Mouse (Mus musculus) midbrain, embryonic 11.5 days (tissue): ENCODE data around the gene Rps28. TPM values are rescaled to one million over a fixed set of nuclear protein-coding genes. Genes with fewer than 3 reads are reported as not detected.

Experiments
- ATAC-seq: fragments of 200-750 bp; cut with Nextera tagmentation; 2 replicates; pipeline ENCODE4 v1.8.0; 2017; ENCODE audit warnings: moderate TSS enrichment, moderate library complexity; ENCODE audit not compliant: low FRiP score
- DNase-seq: peaks from one replicate; pipeline ENCODE4 v3.0.0; 2015; ENCODE audit warnings: low spot score; ENCODE audit errors: missing footprints
- H3K27ac ChIP-seq: fragments of 300-500 bp; sonication (generic); 2 replicates; pipeline ENCODE4 v1.5.1; 2014; ENCODE audit warnings: low read depth, low read length
- H3K27me3 ChIP-seq: fragments of 300-500 bp; sonication (generic); 2 replicates; pipeline ENCODE4 v1.6.1; 2014; ENCODE audit warnings: mild to moderate bottlenecking, low read length, moderate library complexity, mixed read lengths; ENCODE audit not compliant: control insufficient read depth, insufficient read depth
- H3K36me3 ChIP-seq: fragments of 300-500 bp; sonication (generic); 2 replicates; pipeline ENCODE4 v1.6.1; 2014; ENCODE audit warnings: mild to moderate bottlenecking, low read length, moderate library complexity, mixed read lengths; ENCODE audit not compliant: control insufficient read depth, insufficient read depth
- H3K4me1 ChIP-seq: fragments of 300-500 bp; sonication (generic); 2 replicates; pipeline ENCODE4 v1.6.1; 2014; ENCODE audit warnings: low read length; ENCODE audit not compliant: control insufficient read depth, insufficient read depth
- H3K4me2 ChIP-seq: fragments of 300-500 bp; sonication (generic); 2 replicates; pipeline ENCODE4 v1.6.1; 2014; ENCODE audit warnings: mild to moderate bottlenecking, moderate library complexity
- H3K4me3 ChIP-seq: fragments of 300-500 bp; sonication (generic); 2 replicates; pipeline ENCODE4 v1.5.1; 2014; ENCODE audit warnings: low read depth, low read length
- H3K9ac ChIP-seq: fragments of 300-500 bp; sonication (generic); 2 replicates; pipeline ENCODE4 v1.6.1; 2014; ENCODE audit warnings: low read length
- H3K9me3 ChIP-seq: fragments of 300-500 bp; sonication (generic); 2 replicates; pipeline ENCODE4 v1.6.1; 2016; ENCODE audit warnings: low read length; ENCODE audit not compliant: control insufficient read depth
- WGBS: fragments of 180-500 bp; shearing (Covaris S2); extraction: QIAGEN DNeasy Blood & Tissue Kit; methylation state at CpG from one replicate; pipeline ENCODE4 v1.1.7; 2014; 5-methylcytosine and 5-hydroxymethylcytosine counted together
- polyA plus RNA-seq: library from polyadenylated mRNA; unstranded; fragments of >200 nt; fragmentation: Nextera tagmentation; extraction: Ambion mirVana; gene quantifications from 2 replicates; pipeline ENCODE4 v1.2.1, GENCODE M21; 2014

Gene Rps28
- polyA plus RNA-seq, 1 experiment from 2014 or later: 845 TPM

DNA sequence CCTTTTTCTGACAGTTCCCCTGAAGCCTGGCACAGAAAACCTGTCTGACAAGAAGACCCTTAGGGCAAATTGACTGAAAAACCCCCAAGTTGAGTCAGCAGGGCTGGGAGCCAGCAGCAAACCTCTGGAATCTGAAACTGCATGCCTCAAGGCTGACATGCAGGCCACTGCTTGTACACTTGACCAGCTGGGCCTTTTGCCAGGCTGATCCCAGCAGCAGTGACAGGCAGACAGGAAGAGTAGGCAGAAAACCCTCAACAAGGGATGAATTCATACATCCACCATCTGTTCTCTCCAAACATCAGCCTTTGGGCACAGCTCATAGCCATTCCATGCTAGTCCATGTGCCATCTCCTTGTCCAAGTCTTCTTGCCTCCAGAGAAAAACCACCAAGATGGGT is 41.0 kb downstream of the Rps28 start:
- no peak for DNase-seq
- no peaks in the 10 kb centered on the region for H3K9me3 ChIP-seq
- peaks cover 5% of the 10 kb centered on the region for H3K4me1 ChIP-seq
- H3K9ac ChIP-seq: no peak overlapping the region
- no peak overlapping the region for H3K4me3 ChIP-seq
- H3K4me2 ChIP-seq: no peak overlapping the region
- no peak for ATAC-seq
- no peaks in the 10 kb centered on the region for H3K27me3 ChIP-seq
- no peaks in the 10 kb centered on the region for H3K36me3 ChIP-seq
- no peak overlapping the region for H3K27ac ChIP-seq

DNA sequence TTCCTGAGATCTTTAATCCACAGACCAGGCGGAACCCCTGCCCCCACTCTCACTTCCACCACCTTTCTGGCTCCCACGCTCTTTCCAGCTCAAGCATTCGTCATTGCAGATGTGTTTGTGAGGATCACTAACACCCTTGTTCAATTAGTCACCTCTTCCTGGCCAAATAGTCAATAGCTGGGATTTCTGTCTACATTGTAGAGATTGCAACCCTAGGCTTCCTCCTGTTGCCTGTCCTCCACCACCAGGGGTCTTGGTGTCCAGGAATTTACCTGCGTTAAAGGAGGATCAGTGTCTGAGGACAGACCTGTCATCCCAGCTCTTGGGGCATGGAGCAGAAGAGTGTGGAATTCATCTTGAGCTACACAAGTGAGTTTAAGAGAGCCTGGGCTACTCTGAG is 42.3 kb downstream of the Rps28 start:
- Histone ChIP-seq H3K36me3 (no peaks in the 10 kb centered on the region), H3K9ac (peak overlapping the region; percentile 58), H3K4me2 (peak overlapping the region; percentile 72; the same call in 1 of the 2 replicates), H3K9me3 (no peaks in the 10 kb centered on the region), H3K4me1 (peaks cover 5% of the 10 kb centered on the region), H3K27me3 (no peaks in the 10 kb centered on the region), H3K4me3 (peak overlapping the region; percentile 39; the same call in 1 of the 2 replicates), H3K27ac (no peak overlapping the region)
- no peak for DNase-seq
- ATAC-seq: no peak
- 33% methylated on average over 4 of the region's 4 CpGs for WGBS

DNA sequence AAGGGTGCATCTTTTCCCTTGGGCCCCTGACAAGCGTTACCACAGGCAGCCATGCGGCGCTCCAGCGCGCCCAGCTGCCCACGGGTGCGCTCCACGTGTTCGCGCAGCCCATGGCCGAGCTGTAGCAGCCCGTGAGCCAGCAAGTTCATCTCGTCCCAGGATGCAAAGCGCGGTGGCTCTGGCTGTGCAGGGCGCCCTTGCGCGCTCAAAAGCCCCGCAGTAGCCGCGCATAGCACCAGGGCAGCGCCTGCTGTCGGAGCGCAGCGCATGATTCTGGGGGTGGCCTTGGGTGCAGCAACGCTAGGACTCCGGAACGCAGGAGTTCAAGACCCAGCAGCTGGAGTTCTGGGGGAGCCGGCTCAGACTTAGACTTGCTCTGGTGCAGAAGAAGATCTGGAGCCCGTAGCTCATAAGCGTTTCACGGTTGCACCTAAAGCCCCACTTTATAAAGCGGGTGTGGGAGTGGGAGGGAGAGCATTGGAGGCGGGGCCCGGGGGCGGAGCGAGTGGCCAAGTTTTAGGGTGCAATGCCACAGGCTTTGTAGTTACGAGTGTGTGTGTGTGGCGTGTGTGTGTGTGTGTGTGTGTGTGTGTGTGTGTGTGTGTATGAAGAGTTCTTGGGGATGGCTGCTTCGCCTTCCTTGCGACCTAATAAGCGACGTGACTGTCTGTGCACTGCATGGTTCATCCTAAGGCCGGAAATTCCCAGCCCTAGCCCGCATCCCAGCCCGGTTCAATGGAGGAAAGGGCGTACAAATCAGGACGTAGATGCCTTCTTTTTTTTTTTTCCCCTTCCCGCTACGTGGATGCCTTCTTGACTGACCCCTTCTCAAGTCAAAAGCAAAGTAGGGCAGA is 43.0 kb downstream of the Rps28 start, which contains the start of gene Angptl4:
Gene Angptl4 (minus strand): TSS at position 707 of the 854 bp plus-strand sequence.
- H3K4me1 ChIP-seq: peaks cover 5% of the 10 kb centered on the region
- peak within 1 kb of the TSS; percentile 72 for H3K4me2 ChIP-seq
- H3K9ac ChIP-seq: peak within 1 kb of the TSS; percentile 58
- peak within 1 kb of the TSS; percentile 39 for H3K4me3 ChIP-seq
- H3K27me3 ChIP-seq: no peaks in the 10 kb centered on the region
- no peak within 1 kb of the TSS for H3K27ac ChIP-seq
- 3% methylated on average over 49 of the region's 50 CpGs for WGBS
- no peaks in the 10 kb centered on the region for H3K9me3 ChIP-seq
- DNase-seq: peak; percentile 94
- H3K36me3 ChIP-seq: no peaks in the 10 kb centered on the region
- ATAC-seq: peak; percentile 93

DNA sequence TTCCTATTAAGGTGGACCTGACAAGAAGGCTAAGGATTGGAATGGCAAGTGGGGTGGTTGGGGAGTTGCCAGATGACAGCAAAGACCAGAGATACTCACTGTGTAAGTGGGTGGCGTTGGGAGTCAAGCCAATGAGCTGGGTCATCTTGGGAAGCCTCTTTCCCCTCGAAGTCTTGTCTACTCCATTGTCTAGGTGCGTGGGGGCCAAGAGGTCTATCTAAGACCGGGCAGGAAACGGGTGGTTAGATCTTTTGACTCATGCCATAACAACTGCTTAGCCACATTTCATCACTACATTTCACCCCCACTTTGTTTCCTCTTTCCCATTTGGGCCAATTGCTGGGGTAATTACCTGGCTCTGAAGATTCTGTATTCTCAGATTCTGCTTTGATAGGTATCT is 43.9 kb downstream of the Rps28 start:
- peak overlapping the region; percentile 72; the same call in 1 of the 2 replicates for H3K4me2 ChIP-seq
- peaks cover 5% of the 10 kb centered on the region for H3K4me1 ChIP-seq
- no peak overlapping the region for H3K4me3 ChIP-seq
- no peaks in the 10 kb centered on the region for H3K9me3 ChIP-seq
- no peak overlapping the region for H3K9ac ChIP-seq
- H3K27ac ChIP-seq: no peak overlapping the region
- H3K36me3 ChIP-seq: no peaks in the 10 kb centered on the region
- ATAC-seq (no peak), DNase-seq (no peak)
- WGBS: 93% methylated on average over 5 of the region's 5 CpGs
- H3K27me3 ChIP-seq: no peaks in the 10 kb centered on the region

DNA sequence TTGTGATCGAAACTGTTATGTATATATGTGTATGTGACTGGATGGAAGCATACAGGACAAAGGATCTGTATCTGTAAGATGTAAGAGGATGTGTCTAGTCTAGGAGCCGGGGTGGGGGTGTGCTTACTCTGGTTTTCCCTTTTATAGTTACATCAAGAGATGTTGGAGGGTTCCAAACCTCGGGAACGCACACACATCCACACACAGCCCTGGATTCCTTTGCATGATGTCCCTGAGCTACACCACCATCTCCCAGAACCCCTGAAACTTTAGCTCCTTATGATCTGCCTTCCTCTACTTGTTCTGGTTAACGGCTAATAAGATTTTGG is 44.4 kb downstream of the Rps28 start:
- peaks cover 5% of the 10 kb centered on the region for H3K4me1 ChIP-seq
- H3K36me3 ChIP-seq: no peaks in the 10 kb centered on the region
- WGBS: 89% methylated on average over 5 of the region's 5 CpGs
- no peaks in the 10 kb centered on the region for H3K9me3 ChIP-seq
- no peaks in the 10 kb centered on the region for H3K27me3 ChIP-seq
- no peak overlapping the region for H3K4me3 ChIP-seq
- H3K4me2 ChIP-seq: no peak overlapping the region
- H3K27ac ChIP-seq: no peak overlapping the region
- no peak overlapping the region for H3K9ac ChIP-seq
- DNase-seq (no peak), ATAC-seq (no peak)

DNA sequence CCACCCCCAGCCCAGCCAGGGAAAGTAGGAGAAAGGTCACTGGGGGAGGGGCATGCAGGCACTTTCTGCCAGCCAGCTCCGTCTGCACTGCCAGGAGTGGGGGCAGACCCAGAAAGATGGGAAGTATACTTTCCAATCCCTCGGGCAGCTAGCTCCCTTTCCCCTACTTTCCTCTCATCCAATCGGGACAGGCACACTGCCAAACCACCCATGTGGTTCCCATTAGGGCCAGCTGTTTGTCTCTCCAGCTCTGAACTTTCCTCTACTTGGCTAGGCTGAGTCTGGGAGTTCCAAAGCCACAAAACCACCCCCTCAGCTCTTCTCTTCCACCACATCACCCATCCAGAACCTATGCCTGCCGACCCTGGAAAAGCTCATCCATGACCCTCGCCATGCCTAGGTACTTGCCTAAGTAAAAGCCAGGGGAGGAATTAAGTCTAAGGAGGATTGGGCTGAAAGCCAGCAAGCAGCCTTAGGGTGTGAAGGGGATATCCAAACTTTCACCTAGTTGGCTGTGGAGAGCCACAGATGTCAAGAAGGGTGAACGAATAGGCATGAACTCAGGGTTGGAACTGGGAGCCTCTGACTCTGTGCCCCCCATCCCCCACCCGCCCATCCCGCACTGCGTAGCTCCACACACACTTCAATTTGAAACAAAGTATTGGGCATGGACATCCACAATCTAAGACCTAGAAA is 44.9 kb downstream of the Rps28 start:
- ATAC-seq: no peak
- H3K4me1 ChIP-seq: peaks cover 5% of the 10 kb centered on the region
- no peak for DNase-seq
- H3K9me3 ChIP-seq: no peaks in the 10 kb centered on the region
- no peak overlapping the region for H3K4me2 ChIP-seq
- H3K9ac ChIP-seq: no peak overlapping the region
- H3K27ac ChIP-seq: no peak overlapping the region
- H3K4me3 ChIP-seq: no peak overlapping the region
- 68% methylated on average over 9 of the region's 9 CpGs for WGBS
- no peaks in the 10 kb centered on the region for H3K36me3 ChIP-seq
- no peaks in the 10 kb centered on the region for H3K27me3 ChIP-seq

DNA sequence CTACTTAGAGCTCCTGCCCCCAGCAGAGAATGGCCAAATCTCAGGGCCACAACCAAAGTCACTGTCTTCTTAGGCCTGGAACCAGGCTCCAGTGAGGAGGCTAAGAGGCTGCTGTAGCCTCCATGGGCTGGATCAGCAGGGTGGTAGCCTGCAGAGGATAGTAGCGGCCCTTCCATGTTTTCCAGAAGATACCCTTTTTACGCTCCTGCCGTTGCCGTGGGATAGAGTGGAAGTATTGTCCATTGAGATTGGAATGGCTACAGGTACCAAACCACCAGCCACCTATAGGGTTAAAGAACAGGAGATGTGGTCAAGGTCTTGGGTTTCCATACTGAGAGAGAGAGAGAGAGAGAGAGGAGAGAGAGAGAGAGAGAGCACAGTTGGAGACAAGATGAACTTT is 49.1 kb downstream of the Rps28 start:
- Histone ChIP-seq H3K36me3 (no peaks in the 10 kb centered on the region), H3K4me2 (no peak overlapping the region), H3K4me3 (no peak overlapping the region), H3K27me3 (no peaks in the 10 kb centered on the region), H3K27ac (no peak overlapping the region), H3K4me1 (no peaks in the 10 kb centered on the region), H3K9ac (no peak overlapping the region), H3K9me3 (no peaks in the 10 kb centered on the region)
- DNase-seq (no peak), ATAC-seq (no peak)
- 99% methylated on average over 4 of the region's 4 CpGs for WGBS

DNA sequence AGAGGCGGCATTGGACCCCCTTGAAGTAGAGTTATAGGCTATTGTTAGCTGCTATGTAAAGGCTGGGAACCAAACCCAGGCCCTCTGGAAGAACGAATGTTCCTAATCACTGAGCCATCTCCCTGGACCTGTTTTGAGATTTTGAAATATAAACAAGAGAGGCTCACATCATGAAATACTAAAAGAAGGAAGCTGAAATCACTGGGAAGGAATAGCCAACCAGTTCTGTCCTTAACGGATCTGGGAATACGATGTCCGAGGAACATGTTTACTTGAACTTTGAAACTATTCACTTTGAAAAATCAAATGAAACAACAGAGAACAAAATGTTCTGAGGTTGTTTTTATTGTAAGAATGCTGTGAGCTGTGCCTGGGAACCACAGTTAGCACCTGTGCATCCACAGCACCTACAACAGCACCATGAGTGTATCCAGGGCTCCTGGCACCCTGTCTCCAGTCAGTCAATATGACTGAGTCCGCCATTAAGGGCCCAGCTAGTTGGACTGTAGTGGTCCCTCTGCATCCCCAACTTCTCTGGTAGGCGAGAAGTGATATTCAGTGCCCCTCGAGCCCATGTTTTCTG is 49.7 kb downstream of the Rps28 start:
- no peaks in the 10 kb centered on the region for H3K9me3 ChIP-seq
- no peaks in the 10 kb centered on the region for H3K27me3 ChIP-seq
- H3K4me3 ChIP-seq: no peak overlapping the region
- 91% methylated on average over 8 of the region's 8 CpGs for WGBS
- H3K4me2 ChIP-seq: no peak overlapping the region
- H3K9ac ChIP-seq: no peak overlapping the region
- ATAC-seq: no peak
- no peaks in the 10 kb centered on the region for H3K4me1 ChIP-seq
- DNase-seq: no peak
- no peak overlapping the region for H3K27ac ChIP-seq
- no peaks in the 10 kb centered on the region for H3K36me3 ChIP-seq
